Mouse (Mus musculus) ES-E14 (cell line): ENCODE data around the gene Eif3b. TPM values are rescaled to one million over a fixed set of nuclear protein-coding genes. Genes with fewer than 3 reads are reported as not detected.
"Not testable (repeated sequence)": the region's sequence is repeated elsewhere in the genome, so short reads cannot be mapped to it uniquely, and the experiment has no call there.

ENCODE experiments used
- DNase-seq: peaks from one replicate; pipeline ENCODE4 v3.0.0-alpha.2; 2013; ENCODE audit warnings: low read depth, low spot score
- H3K27ac ChIP-seq: 2 replicates; pipeline ENCODE4 v1.5.1; 2012; ENCODE audit warnings: low read depth, mild to moderate bottlenecking, low read length, moderate library complexity, mixed read lengths; ENCODE audit not compliant: poor library complexity, insufficient read depth, severe bottlenecking
- H3K36me3 ChIP-seq: 2 replicates; pipeline ENCODE4 v1.6.1; 2012; ENCODE audit warnings: mild to moderate bottlenecking, low read length, moderate library complexity, mixed read lengths; ENCODE audit not compliant: control insufficient read depth, poor library complexity, insufficient read depth, severe bottlenecking
- H3K4me1 ChIP-seq, 2 experiments: fragments of 150-350 bp in 1 of 2; sonication (generic) in 1 of 2; 2 replicates each; pipeline ENCODE4 v1.6.1; 2012; ENCODE audit warnings: low read length in 2 of 2, mild to moderate bottlenecking in 1 of 2, mixed read lengths in 1 of 2; ENCODE audit not compliant: control insufficient read depth in 2 of 2, insufficient read depth in 2 of 2, poor library complexity in 1 of 2
- H3K4me3 ChIP-seq, 2 experiments: fragments of 150-350 bp in 1 of 2; sonication (generic) in 1 of 2; 2 replicates each; pipeline ENCODE4 v1.5.1; 2012; ENCODE audit warnings: low read length in 2 of 2, low read depth in 1 of 2, mild to moderate bottlenecking in 1 of 2, mixed read lengths in 1 of 2; ENCODE audit not compliant: insufficient read depth in 1 of 2, poor library complexity in 1 of 2, severe bottlenecking in 1 of 2
- H3K9ac ChIP-seq: 2 replicates; pipeline ENCODE4 v1.6.1; 2012; ENCODE audit warnings: low read depth, mild to moderate bottlenecking, low read length, mixed read lengths; ENCODE audit not compliant: poor library complexity, insufficient read depth, severe bottlenecking
- H3K9me3 ChIP-seq: fragments of 150-350 bp; sonication (generic); 2 replicates; pipeline ENCODE4 v1.6.1; 2012; ENCODE audit warnings: low read depth, mild to moderate bottlenecking, low read length; ENCODE audit not compliant: control insufficient read depth, insufficient read depth
- CHD2 ChIP-seq: IDR thresholded peaks from 2 replicates; pipeline ENCODE4 v1.6.1; 2014; ENCODE audit warnings: mild to moderate bottlenecking, low read depth, low read length, inconsistent platforms
- HCFC1 ChIP-seq: IDR thresholded peaks from 2 replicates; pipeline ENCODE4 v1.6.1; 2012; ENCODE audit warnings: low read length, inconsistent platforms, borderline replicate concordance; ENCODE audit not compliant: insufficient read depth
- MAFK ChIP-seq: IDR thresholded peaks from 2 replicates; pipeline ENCODE4 v1.6.1; 2014; ENCODE audit warnings: mild to moderate bottlenecking, low read depth, low read length, inconsistent platforms; ENCODE audit not compliant: insufficient read depth
- ZC3H11A ChIP-seq: IDR thresholded peaks from 2 replicates; pipeline ENCODE4 v1.6.1; 2012; ENCODE audit warnings: low read depth, mild to moderate bottlenecking, inconsistent platforms, low read length, borderline replicate concordance
- ZNF384 ChIP-seq: IDR thresholded peaks from 2 replicates; pipeline ENCODE4 v1.6.1; 2012; ENCODE audit warnings: low read depth, low read length, inconsistent platforms
- in situ Hi-C, 2 experiments: fragments of 600-800 bp; cut with MboI; formaldehyde crosslinking; loops; one replicate each; pipeline ENCODE4 v1.15.1; 2025; ENCODE audit warnings: low sequenced_read_pairs in 2 of 2, inconsistent platforms in 1 of 2; ENCODE audit not compliant: unreplicated experiment in 2 of 2
- total RNA-seq: library from RNA; depleted of rRNA; stranded (reverse); fragments of 300-350 nt; gene quantifications from 2 replicates; pipeline ENCODE4 v1.2.3, GENCODE M21; 2012

Gene Eif3b
- total RNA-seq, 1 experiment: 273 TPM

- Histone ChIP-seq H3K9me3 (no peaks in the 10 kb centered on the region), H3K9ac (no peak overlapping the region), H3K4me3 (no peak overlapping the region), H3K4me1 (no peaks in the 10 kb centered on the region), H3K36me3 (no peaks in the 10 kb centered on the region), H3K27ac (no peak overlapping the region)
- DNase-seq: no peak
- no peak for TF ChIP-seq MAFK
- TF ChIP-seq ZC3H11A: no peak
- TF ChIP-seq CHD2: no peak
- no peak for TF ChIP-seq ZNF384
- no peak for TF ChIP-seq HCFC1
- in situ Hi-C loops: no loop called here
Observed at GRCm38 (mm10) chr5:140455466-140455865, 36.3 kb downstream of the Eif3b start.

GRCm38 (mm10) chr5:140461476-140461875 lies 42.3 kb downstream of the Eif3b start:
- no peak for DNase-seq
- Histone ChIP-seq H3K9ac (no peak overlapping the region), H3K27ac (no peak overlapping the region), H3K4me3 (no peak overlapping the region), H3K4me1 (no peaks in the 10 kb centered on the region), H3K36me3 (no peaks in the 10 kb centered on the region), H3K9me3 (no peaks in the 10 kb centered on the region)
- TF ChIP-seq CHD2 (no peak), ZC3H11A (no peak), ZNF384 (no peak), MAFK (no peak)
- in situ Hi-C loops: no loop called here

GRCm38 (mm10) chr5:140463151-140463550 lies 44.0 kb downstream of the Eif3b start:
- H3K9me3 ChIP-seq, H3K9ac ChIP-seq, DNase-seq, H3K27ac ChIP-seq, H3K36me3 ChIP-seq, H3K4me3 ChIP-seq, in situ Hi-C loops, H3K4me1 ChIP-seq: not testable (repeated sequence)

GRCm38 (mm10) chr5:140464943-140465342 lies 45.8 kb downstream of the Eif3b start:
- no peak overlapping the region for H3K4me3 ChIP-seq
- no peak overlapping the region for H3K27ac ChIP-seq
- no peaks in the 10 kb centered on the region for H3K9me3 ChIP-seq
- TF ChIP-seq CHD2: no peak
- TF ChIP-seq ZC3H11A: no peak
- no peak for TF ChIP-seq HCFC1
- in situ Hi-C loops: no loop called here
- H3K9ac ChIP-seq: no peak overlapping the region
- H3K4me1 ChIP-seq: no peaks in the 10 kb centered on the region
- no peaks in the 10 kb centered on the region for H3K36me3 ChIP-seq
- DNase-seq: no peak

GRCm38 (mm10) chr5:140472336-140472735 lies 53.2 kb downstream of the Eif3b start:
- H3K4me1 ChIP-seq: no peaks in the 10 kb centered on the region
- H3K27ac ChIP-seq: no peak overlapping the region
- no peaks in the 10 kb centered on the region for H3K36me3 ChIP-seq
- DNase-seq: peak; percentile 63
- in situ Hi-C loops: no loop called here
- no peak overlapping the region for H3K4me3 ChIP-seq
- no peaks in the 10 kb centered on the region for H3K9me3 ChIP-seq
- no peak overlapping the region for H3K9ac ChIP-seq
- TF ChIP-seq HCFC1 (no peak), ZNF384 (no peak), ZC3H11A (peak; percentile 73; the same call in 1 of the 2 replicates), CHD2 (no peak)
